Mouse (Mus musculus) heart, embryonic 10.5 days (tissue): ENCODE results near the gene Zfp217. TPM values are rescaled to one million over a fixed set of nuclear protein-coding genes. Genes with fewer than 3 reads are reported as not detected.

Source experiments
- DNase-seq: peaks from one replicate; pipeline ENCODE4 v3.0.0-alpha.2; 2017; ENCODE audit warnings: low spot score
- H3K27ac ChIP-seq: fragments of 300-500 bp; sonication (generic); 2 replicates; pipeline ENCODE4 v1.5.1; 2016; ENCODE audit warnings: mild to moderate bottlenecking
- H3K27me3 ChIP-seq: fragments of 300-500 bp; sonication (generic); 2 replicates; pipeline ENCODE4 v1.6.1; 2016; ENCODE audit warnings: mild to moderate bottlenecking; ENCODE audit not compliant: poor library complexity, insufficient read depth, severe bottlenecking
- H3K36me3 ChIP-seq: fragments of 300-500 bp; sonication (generic); 2 replicates; pipeline ENCODE4 v1.6.1; 2016; ENCODE audit warnings: mild to moderate bottlenecking, moderate library complexity
- H3K4me1 ChIP-seq: fragments of 300-500 bp; sonication (generic); 2 replicates; pipeline ENCODE4 v1.6.1; 2016; ENCODE audit warnings: mild to moderate bottlenecking
- H3K4me3 ChIP-seq: fragments of 300-500 bp; sonication (generic); 2 replicates; pipeline ENCODE4 v1.5.1; 2016; ENCODE audit warnings: mild to moderate bottlenecking, moderate library complexity
- H3K9me3 ChIP-seq: fragments of 300-500 bp; sonication (generic); 2 replicates; pipeline ENCODE4 v1.6.1; 2016; ENCODE audit warnings: mild to moderate bottlenecking, moderate library complexity
- WGBS: fragments of 180-500 bp; shearing (Covaris S2); methylation state at CpG from one replicate; pipeline ENCODE4 v1.1.7; 2016; 5-methylcytosine and 5-hydroxymethylcytosine counted together
- polyA plus RNA-seq: library from polyadenylated mRNA; unstranded; fragments of >200 nt; fragmentation: Nextera tagmentation; extraction: Ambion mirVana; gene quantifications from 2 replicates; pipeline ENCODE4 v1.2.1, GENCODE M21; 2016

Gene Zfp217
- polyA plus RNA-seq, 1 experiment from 2014 or later: 3.7 TPM

DNA sequence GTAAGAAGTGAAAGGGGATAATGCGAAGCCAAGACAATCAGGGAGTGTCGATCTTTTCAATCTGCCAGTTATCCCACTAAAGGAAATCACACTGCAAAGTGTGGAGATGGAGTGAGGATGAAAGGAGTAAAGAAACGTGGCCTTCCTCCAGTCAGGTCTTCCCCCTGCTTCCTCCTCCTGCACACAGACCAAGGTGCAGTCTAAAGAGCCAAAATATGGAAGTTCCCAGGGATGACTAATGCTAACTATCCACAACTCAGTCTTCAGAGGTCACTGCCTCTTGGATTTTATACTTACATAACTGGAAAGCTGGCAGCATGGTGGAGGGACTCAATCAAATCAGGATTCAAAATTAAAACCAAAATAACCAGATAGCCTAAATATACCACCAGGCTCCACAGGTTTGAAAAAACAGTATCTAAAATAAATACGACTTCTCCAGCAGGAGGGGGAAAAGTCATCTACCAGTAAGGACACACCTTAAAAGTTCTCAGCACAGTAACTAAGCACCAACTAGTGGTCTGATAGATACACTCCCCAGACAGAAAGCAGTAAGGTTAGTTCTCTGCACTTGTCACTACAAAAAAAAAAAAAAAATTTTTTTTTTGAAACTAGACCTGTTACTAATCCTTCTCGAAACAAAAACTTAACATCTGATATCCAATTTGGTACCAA, 18.5 kb downstream of the Zfp217 start:
- Histone ChIP-seq H3K9me3 (no peaks in the 10 kb centered on the region), H3K36me3 (no peaks in the 10 kb centered on the region; the same call in 1 of the 2 replicates), H3K27me3 (no peaks in the 10 kb centered on the region), H3K27ac (peak overlapping the region; percentile 100), H3K4me3 (peak overlapping the region; percentile 94), H3K4me1 (peaks cover 57% of the 10 kb centered on the region)
- WGBS: 13% methylated on average over 5 of the region's 5 CpGs
- no peak for DNase-seq

DNA sequence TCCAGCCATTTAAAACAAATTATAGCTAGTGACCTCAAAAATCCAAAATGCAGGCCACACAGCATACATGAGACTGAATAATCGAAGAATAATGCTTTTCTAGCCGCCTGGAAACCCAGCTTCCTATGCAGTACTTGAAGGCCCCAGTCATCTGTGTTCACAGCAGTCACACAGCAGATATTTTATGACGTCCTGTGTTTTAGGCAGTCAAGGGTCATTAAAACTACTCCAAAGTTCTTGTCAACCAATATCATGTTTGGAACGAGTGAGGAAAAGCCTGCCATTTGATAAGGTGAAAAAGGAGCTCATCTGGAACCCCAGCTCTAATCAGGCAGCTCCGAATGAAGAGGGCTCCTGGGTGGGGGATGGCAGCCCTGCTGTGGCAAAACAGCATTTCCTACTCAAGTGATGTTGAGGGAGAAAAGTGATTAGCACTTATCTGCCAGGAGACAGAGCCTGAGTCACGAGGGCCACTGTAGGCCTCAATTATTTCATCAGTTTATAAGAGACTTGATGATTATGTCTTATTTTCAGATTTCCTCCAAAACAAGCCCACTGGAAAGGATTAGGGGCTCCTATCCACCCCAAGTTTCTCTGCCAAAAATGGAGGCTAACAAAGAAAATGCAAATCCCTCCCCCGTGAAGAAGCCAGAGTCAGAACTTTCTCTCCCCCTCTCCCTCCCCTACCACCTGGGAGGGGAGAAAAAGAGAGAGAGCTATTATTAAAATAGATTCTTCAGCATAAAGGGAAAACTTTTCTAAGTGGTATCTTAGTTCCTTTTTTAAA, 19.2 kb downstream of the Zfp217 start:
- Histone ChIP-seq H3K4me3 (peak overlapping the region; percentile 94), H3K27me3 (no peaks in the 10 kb centered on the region), H3K36me3 (peaks cover 5% of the 10 kb centered on the region), H3K9me3 (no peaks in the 10 kb centered on the region), H3K4me1 (peaks cover 50% of the 10 kb centered on the region), H3K27ac (peak overlapping the region; percentile 100)
- WGBS: 12% methylated on average over 7 of the region's 7 CpGs
- no peak for DNase-seq

DNA sequence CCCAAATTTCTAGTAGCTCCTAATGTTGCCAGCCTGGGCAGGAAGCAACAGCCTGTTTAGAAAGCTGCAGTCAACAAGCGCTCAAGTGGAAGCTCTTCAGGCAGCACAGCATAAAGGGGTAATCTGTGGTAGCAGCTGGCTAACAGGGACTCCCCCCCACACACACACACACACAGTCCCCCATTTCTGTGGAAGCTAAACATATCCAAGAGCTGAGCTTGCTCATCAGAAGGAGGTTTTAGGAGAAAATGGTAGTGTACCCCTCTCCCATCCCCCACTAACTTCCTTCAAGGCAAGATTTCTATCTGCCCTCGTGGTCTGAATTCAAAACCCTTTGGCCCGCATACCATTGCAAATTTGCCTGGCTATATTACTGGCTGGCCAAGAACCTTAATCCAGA, 20.4 kb downstream of the Zfp217 start:
- peaks cover 47% of the 10 kb centered on the region for H3K4me1 ChIP-seq
- H3K9me3 ChIP-seq: no peaks in the 10 kb centered on the region
- no peaks in the 10 kb centered on the region for H3K27me3 ChIP-seq
- H3K4me3 ChIP-seq: no peak overlapping the region
- DNase-seq: no peak
- H3K27ac ChIP-seq: peak overlapping the region; percentile 100
- peaks cover 15% of the 10 kb centered on the region for H3K36me3 ChIP-seq
- 40% methylated on average over 3 of the region's 3 CpGs for WGBS

DNA sequence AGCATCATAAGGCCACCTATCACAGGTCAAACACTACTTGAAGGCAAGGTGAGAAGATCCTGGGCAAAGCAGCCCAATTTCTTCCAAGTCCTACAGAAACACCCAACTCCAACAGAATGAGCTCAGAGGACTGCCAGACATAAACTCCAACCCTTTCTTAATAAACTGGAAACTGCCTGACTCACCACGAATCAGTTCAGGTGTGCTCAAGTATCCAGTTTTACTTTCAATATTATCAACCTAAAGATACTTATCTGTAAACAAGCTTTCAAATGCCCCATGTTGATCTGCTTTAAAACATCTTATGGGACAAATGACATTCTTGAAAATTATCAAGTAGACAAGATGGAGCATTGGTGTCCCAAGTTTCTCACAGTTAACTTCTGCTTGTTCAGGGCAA, 21.6 kb downstream of the Zfp217 start:
- 82% methylated on average over 1 of the region's 1 CpGs for WGBS
- H3K4me1 ChIP-seq: peaks cover 41% of the 10 kb centered on the region
- no peak overlapping the region for H3K27ac ChIP-seq
- no peak for DNase-seq
- H3K36me3 ChIP-seq: peaks cover 24% of the 10 kb centered on the region
- no peaks in the 10 kb centered on the region for H3K27me3 ChIP-seq
- H3K9me3 ChIP-seq: no peaks in the 10 kb centered on the region
- H3K4me3 ChIP-seq: no peak overlapping the region

DNA sequence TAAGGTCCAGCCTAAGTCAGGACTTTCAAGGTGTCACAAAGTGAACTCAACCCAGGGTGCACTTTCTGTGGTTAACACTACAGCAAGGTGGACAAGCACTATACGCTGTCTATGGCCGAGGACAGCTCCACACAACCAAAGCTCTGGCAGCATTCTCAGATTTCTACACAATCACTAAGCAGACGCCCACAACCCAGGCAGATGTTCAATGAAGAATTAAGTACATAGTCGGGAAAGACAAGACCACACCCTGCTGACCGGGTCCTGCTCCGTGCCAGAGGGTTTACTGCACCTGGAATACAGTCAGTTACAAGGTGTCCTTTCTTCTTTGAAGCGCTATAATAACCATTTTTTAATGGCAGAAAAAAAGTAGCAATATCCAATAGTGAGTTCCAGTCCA, 25.7 kb downstream of the Zfp217 start:
- H3K27ac ChIP-seq: no peak overlapping the region
- H3K27me3 ChIP-seq: no peaks in the 10 kb centered on the region
- peaks cover 36% of the 10 kb centered on the region for H3K4me1 ChIP-seq
- no peak overlapping the region for H3K4me3 ChIP-seq
- H3K9me3 ChIP-seq: no peaks in the 10 kb centered on the region
- DNase-seq: no peak
- H3K36me3 ChIP-seq: peaks cover 63% of the 10 kb centered on the region
- 85% methylated on average over 7 of the region's 7 CpGs for WGBS

DNA sequence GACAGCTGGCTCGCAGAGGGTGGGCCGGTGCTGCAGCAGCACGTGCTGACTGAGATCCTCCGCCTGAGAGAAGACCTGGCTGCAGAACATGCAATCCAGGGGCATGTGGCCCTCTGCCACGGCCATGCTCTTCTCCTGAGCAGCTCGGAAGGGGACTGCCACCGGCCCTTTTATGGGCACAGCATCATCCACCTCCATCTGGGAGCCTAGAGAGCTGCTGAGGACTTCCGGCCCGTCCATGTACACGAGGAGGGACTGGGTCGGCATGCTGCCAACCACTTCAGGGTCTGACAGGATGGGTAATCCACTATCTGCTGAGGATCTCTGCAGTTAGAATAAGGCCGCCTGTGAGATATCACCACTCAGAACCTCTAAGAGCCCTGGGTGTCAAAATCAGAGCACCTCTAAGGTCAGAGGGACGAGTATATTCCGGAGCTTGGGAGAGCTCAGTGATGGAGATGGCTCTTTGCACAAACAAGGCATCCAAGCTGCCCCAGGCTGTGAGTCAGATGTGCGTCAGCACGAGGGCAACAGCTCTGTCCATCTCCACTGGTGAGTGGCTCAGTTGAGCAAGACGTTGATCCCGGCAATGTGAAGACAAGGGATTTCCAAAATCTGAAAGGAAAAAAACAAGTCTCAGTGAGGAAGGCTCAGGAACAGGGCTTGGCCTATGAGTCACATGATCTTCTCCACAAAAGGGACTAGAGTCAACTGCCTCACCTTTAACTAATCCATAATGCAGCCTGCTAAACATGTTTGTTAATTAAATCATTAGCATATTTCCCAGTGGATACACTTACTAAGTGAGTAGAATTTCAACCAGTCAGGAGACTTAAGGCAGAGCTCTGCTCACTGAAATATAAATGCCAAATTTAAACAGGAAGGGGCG, 27.5 kb downstream of the Zfp217 start:
- Histone ChIP-seq H3K4me3 (no peak overlapping the region), H3K27me3 (no peaks in the 10 kb centered on the region), H3K27ac (no peak overlapping the region), H3K4me1 (peaks cover 28% of the 10 kb centered on the region), H3K36me3 (peaks cover 74% of the 10 kb centered on the region), H3K9me3 (no peaks in the 10 kb centered on the region)
- no peak for DNase-seq
- 85% methylated on average over 19 of the region's 19 CpGs for WGBS

DNA sequence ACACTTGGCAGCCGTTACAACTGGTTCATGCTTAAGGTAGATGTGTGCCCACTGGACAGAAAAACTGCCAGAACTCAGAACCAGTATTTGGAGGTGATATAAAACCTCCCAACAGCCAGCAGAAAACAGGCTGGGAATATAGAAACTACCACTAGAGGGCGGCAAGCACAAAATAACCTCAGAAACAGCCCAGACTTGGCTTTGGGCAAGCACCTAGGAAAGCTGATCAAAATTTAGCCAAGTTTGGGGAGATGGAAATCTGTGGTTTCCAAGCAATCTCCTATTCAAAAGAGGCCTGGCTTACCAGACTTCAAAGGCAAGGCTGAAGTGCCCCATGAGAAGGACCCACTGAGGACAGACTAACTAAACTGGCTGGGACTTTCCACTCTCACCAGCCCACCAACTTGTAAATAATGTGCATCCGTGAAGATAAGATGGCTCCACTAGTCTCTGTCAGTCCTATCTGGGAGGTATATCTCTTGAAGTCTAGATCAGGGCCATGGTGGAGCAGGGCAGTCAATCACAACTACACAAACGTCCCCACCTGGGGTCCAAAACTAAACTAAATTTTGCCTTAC, 31.1 kb downstream of the Zfp217 start:
- WGBS: 37% methylated on average over 4 of the region's 4 CpGs
- Histone ChIP-seq H3K4me1 (peaks cover 37% of the 10 kb centered on the region), H3K36me3 (peaks cover 88% of the 10 kb centered on the region), H3K4me3 (no peak overlapping the region), H3K27ac (no peak overlapping the region), H3K9me3 (no peaks in the 10 kb centered on the region), H3K27me3 (no peaks in the 10 kb centered on the region)
- DNase-seq: no peak

DNA sequence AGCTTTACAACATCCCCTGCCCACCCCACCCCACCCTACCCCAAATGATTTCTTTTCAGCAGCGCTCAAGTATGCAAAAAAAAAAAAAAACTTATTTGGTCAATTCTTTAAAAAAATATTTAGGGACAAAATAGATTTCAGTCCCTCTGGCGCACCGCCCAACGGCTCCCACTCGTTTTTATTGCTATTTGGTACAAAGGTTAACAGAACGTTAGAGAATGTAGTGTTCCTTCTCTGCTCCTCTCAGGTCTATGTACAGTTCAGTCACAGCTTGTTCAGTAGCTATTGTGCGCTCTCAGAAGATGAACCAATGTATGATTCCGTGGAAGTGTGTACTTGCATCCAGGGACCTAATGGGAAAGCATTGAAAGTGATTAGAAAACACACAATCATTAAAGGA, 37.6 kb downstream of the Zfp217 start:
- Histone ChIP-seq H3K4me1 (0 out of 2 replicates have a peak, but pooled peaks cover 18% of the 10 kb centered on the region), H3K9me3 (no peaks in the 10 kb centered on the region)

DNA sequence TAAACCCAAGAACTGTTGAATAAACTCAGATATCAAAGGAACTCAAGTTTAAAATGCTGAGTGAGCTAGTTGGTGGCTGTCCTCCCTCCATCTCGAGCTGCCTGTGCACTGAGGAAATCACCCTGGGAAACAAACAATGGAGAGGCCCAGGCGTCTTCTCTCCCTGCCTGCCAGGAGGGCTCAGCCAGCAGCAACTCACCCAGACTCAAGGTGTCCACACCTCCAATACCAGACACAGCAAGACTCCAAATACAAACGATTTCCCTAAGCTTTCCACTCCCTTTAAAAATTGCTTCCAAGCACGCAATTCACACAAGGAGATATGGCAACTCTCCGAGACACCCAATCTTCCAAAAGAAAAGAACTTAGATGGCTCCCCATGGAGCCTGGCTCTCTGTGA, 38.4 kb downstream of the Zfp217 start:
- 60% methylated on average over 5 of the region's 5 CpGs for WGBS
- Histone ChIP-seq H3K27ac (no peak overlapping the region), H3K27me3 (no peaks in the 10 kb centered on the region), H3K4me1 (0 out of 2 replicates have a peak, but pooled peaks cover 10% of the 10 kb centered on the region), H3K36me3 (peaks cover 77% of the 10 kb centered on the region), H3K9me3 (no peaks in the 10 kb centered on the region), H3K4me3 (no peak overlapping the region)
- DNase-seq: no peak

More for the DNA sequence above, 37.6 kb downstream of the Zfp217 start:
- no peak for DNase-seq
- Histone ChIP-seq H3K4me3 (no peak overlapping the region), H3K27ac (no peak overlapping the region), H3K27me3 (no peaks in the 10 kb centered on the region), H3K36me3 (peaks cover 84% of the 10 kb centered on the region)
- 91% methylated on average over 8 of the region's 8 CpGs for WGBS

DNA sequence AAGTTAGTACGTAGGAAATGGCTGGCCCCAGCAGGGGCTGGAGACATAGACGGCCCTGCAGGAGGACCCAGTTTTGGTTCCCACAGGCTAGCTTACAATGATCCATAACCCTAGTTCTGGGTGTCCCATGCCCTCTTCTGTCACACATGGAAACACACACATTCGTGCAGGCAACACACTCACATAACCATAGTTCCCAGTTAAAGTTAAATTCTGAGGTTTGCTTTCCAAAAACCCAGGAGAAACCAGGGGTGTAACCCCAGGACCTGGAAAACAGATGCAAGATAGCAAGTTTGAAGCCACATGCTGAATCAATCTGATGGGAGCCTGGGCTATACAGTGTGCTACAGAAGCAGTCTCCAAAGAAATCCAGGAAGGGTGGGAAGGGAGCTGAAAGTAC, 40.1 kb downstream of the Zfp217 start:
- peaks cover 60% of the 10 kb centered on the region for H3K36me3 ChIP-seq
- no peaks in the 10 kb centered on the region for H3K9me3 ChIP-seq
- no peak for DNase-seq
- no peak overlapping the region for H3K27ac ChIP-seq
- no peaks in the 10 kb centered on the region for H3K27me3 ChIP-seq
- 0 out of 2 replicates have a peak, but pooled peaks cover 5% of the 10 kb centered on the region for H3K4me1 ChIP-seq
- H3K4me3 ChIP-seq: no peak overlapping the region
- WGBS: 87% methylated on average over 3 of the region's 3 CpGs

DNA sequence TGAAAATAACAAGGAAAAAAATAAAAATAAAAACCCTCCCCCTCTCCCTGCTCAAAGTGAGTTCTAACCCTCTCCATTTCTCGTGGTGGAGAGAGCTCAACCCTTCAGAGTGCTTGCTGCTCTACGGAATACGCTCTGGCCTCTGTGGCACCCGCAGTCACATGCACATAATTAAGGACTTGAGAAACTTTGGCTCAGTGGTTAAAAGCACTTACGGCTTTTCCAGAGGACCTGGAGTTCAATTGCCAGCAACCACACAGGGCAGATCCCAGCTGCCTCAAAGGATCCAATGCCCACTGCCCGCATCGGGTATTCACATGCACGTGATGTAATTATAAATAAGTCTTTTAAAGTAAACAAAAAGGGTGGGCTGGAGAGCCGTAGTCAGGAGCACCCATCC, 41.9 kb downstream of the Zfp217 start:
- no peak overlapping the region for H3K4me3 ChIP-seq
- WGBS: 83% methylated on average over 9 of the region's 9 CpGs
- no peaks in the 10 kb centered on the region for H3K9me3 ChIP-seq
- H3K36me3 ChIP-seq: peaks cover 43% of the 10 kb centered on the region
- DNase-seq: no peak
- 0 out of 2 replicates have a peak, but pooled peaks cover 5% of the 10 kb centered on the region for H3K4me1 ChIP-seq
- no peak overlapping the region for H3K27ac ChIP-seq
- no peaks in the 10 kb centered on the region for H3K27me3 ChIP-seq

DNA sequence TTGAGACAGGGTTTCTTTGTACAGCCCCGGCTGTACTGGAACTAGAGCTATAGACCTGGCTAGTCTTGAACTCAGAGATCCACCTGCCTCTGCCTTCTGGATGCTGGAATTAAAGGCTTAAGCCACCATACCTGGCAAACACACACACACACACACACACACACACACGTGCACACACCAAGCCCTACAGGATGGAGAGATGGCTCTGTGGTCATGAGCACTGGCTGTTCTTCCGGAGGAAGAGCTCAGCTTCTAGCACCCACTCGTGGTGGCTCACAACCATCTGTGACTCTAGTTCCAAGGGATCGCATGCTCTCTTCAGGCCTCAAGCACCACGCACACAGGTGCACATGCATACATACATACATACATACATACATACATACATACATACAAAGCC, 43.5 kb downstream of the Zfp217 start:
- H3K4me1 ChIP-seq: no peaks in the 10 kb centered on the region
- H3K36me3 ChIP-seq: peaks cover 27% of the 10 kb centered on the region
- no peak overlapping the region for H3K4me3 ChIP-seq
- no peaks in the 10 kb centered on the region for H3K27me3 ChIP-seq
- no peaks in the 10 kb centered on the region for H3K9me3 ChIP-seq
- 86% methylated on average over 6 of the region's 6 CpGs for WGBS
- no peak overlapping the region for H3K27ac ChIP-seq
- no peak for DNase-seq
